Mouse (Mus musculus) intestine, embryonic 16.5 days (tissue): ENCODE data around the gene Stxbp1. TPM values are rescaled to one million over a fixed set of nuclear protein-coding genes. Genes with fewer than 3 reads are reported as not detected.

Source experiments
- ATAC-seq: fragments of 200-750 bp; cut with Nextera tagmentation; 2 replicates; pipeline ENCODE4 v1.8.0; 2017; ENCODE audit warnings: moderate TSS enrichment, moderate library complexity
- H3K27ac ChIP-seq: fragments of 300-500 bp; sonication (generic); 2 replicates; pipeline ENCODE4 v1.5.1; 2014; ENCODE audit warnings: mild to moderate bottlenecking, low read length
- H3K27me3 ChIP-seq: fragments of 300-500 bp; sonication (generic); replicated peaks from 2 replicates; pipeline ENCODE4 v1.6.1; 2014; ENCODE audit warnings: low read length, control low read depth, mixed read lengths; ENCODE audit not compliant: control insufficient read depth, insufficient read depth
- H3K36me3 ChIP-seq: fragments of 300-500 bp; sonication (generic); 2 replicates; pipeline ENCODE4 v1.6.1; 2014; ENCODE audit warnings: low read length, control low read depth; ENCODE audit not compliant: control insufficient read depth, insufficient read depth
- H3K4me1 ChIP-seq: fragments of 300-500 bp; sonication (generic); 2 replicates; pipeline ENCODE4 v1.6.1; 2014; ENCODE audit warnings: low read length, control low read depth, mixed read lengths; ENCODE audit not compliant: control insufficient read depth, insufficient read depth
- H3K4me2 ChIP-seq: fragments of 300-500 bp; sonication (generic); 2 replicates; pipeline ENCODE4 v1.6.1; 2014; ENCODE audit warnings: low read depth, low read length, control low read depth
- H3K4me3 ChIP-seq: fragments of 300-500 bp; sonication (generic); 2 replicates; pipeline ENCODE4 v1.5.1; 2014; ENCODE audit warnings: mild to moderate bottlenecking, low read length
- H3K9ac ChIP-seq: fragments of 300-500 bp; sonication (generic); 2 replicates; pipeline ENCODE4 v1.6.1; 2014; ENCODE audit warnings: low read depth, low read length
- H3K9me3 ChIP-seq: fragments of 300-500 bp; sonication (generic); 2 replicates; pipeline ENCODE4 v1.6.1; 2016; ENCODE audit warnings: low read length, control low read depth; ENCODE audit not compliant: control insufficient read depth
- WGBS: fragments of 180-500 bp; shearing (Covaris S2); extraction: QIAGEN DNeasy Blood & Tissue Kit; methylation state at CpG from one replicate; pipeline ENCODE4 v1.1.7; 2014; 5-methylcytosine and 5-hydroxymethylcytosine counted together
- polyA plus RNA-seq: library from polyadenylated mRNA; unstranded; fragments of >200 nt; fragmentation: Nextera tagmentation; extraction: Ambion mirVana; gene quantifications from 2 replicates; pipeline ENCODE4 v1.2.1, GENCODE M21; 2015

Stxbp1 gene
- polyA plus RNA-seq, 1 experiment from 2014 or later: 18.1 TPM

GRCm38 (mm10) chr2:32817589-32817988 lies 29.5 kb downstream of the Stxbp1 start:
- Histone ChIP-seq H3K4me2 (no peak overlapping the region), H3K36me3 (no peaks in the 10 kb centered on the region; the same call in 1 of the 2 replicates), H3K4me1 (0 out of 2 replicates have a peak, but pooled peaks cover 2% of the 10 kb centered on the region), H3K9ac (no peak overlapping the region), H3K27me3 (no peaks in the 10 kb centered on the region), H3K9me3 (no peaks in the 10 kb centered on the region), H3K27ac (peak overlapping the region; percentile 6; the same call in 1 of the 2 replicates), H3K4me3 (no peak overlapping the region)
- no peak for ATAC-seq
- WGBS: 72% methylated on average over 7 of the region's 7 CpGs

GRCm38 (mm10) chr2:32816946-32817581 lies 30.0 kb downstream of the Stxbp1 start:
- ATAC-seq: no peak

GRCm38 (mm10) chr2:32816497-32816896 lies 30.5 kb downstream of the Stxbp1 start:
- 85% methylated on average over 2 of the region's 2 CpGs for WGBS
- Histone ChIP-seq H3K36me3 (no peaks in the 10 kb centered on the region; the same call in 1 of the 2 replicates), H3K4me3 (no peak overlapping the region), H3K4me2 (no peak overlapping the region), H3K9ac (no peak overlapping the region), H3K27me3 (no peaks in the 10 kb centered on the region), H3K27ac (no peak overlapping the region), H3K4me1 (0 out of 2 replicates have a peak, but pooled peaks cover 2% of the 10 kb centered on the region), H3K9me3 (no peaks in the 10 kb centered on the region)
- no peak for ATAC-seq

More at GRCm38 (mm10) chr2:32816946-32817581, 30.0 kb downstream of the Stxbp1 start:
- H3K36me3 ChIP-seq: no peaks in the 10 kb centered on the region; the same call in 1 of the 2 replicates
- WGBS: 29% methylated on average over 17 of the region's 17 CpGs
- 0 out of 2 replicates have a peak, but pooled peaks cover 2% of the 10 kb centered on the region for H3K4me1 ChIP-seq
- H3K27me3 ChIP-seq: no peaks in the 10 kb centered on the region
- 0 out of 2 replicates have a peak overlapping the region, but pooled peaks have one; percentile 2 for H3K4me2 ChIP-seq
- H3K27ac ChIP-seq: peak overlapping the region; percentile 6; the same call in 1 of the 2 replicates
- no peak overlapping the region for H3K4me3 ChIP-seq
- no peak overlapping the region for H3K9ac ChIP-seq
- no peaks in the 10 kb centered on the region for H3K9me3 ChIP-seq

GRCm38 (mm10) chr2:32811959-32812358 lies 35.1 kb downstream of the Stxbp1 start:
- Histone ChIP-seq H3K27me3 (no peaks in the 10 kb centered on the region), H3K9me3 (0 out of 2 replicates have a peak, but pooled peaks cover 4% of the 10 kb centered on the region), H3K4me1 (0 out of 2 replicates have a peak, but pooled peaks cover 6% of the 10 kb centered on the region), H3K36me3 (no peaks in the 10 kb centered on the region; the same call in 1 of the 2 replicates), H3K4me3 (no peak overlapping the region), H3K4me2 (no peak overlapping the region), H3K9ac (no peak overlapping the region), H3K27ac (no peak overlapping the region)
- 77% methylated on average over 8 of the region's 8 CpGs for WGBS
- no peak for ATAC-seq

GRCm38 (mm10) chr2:32808816-32809566 lies 38.1 kb downstream of the Stxbp1 start:
- no peak overlapping the region for H3K9ac ChIP-seq
- 77% methylated on average over 14 of the region's 14 CpGs for WGBS
- 0 out of 2 replicates have a peak, but pooled peaks cover 4% of the 10 kb centered on the region for H3K9me3 ChIP-seq
- no peak overlapping the region for H3K27ac ChIP-seq
- H3K4me3 ChIP-seq: no peak overlapping the region
- 0 out of 2 replicates have a peak, but pooled peaks cover 5% of the 10 kb centered on the region for H3K4me1 ChIP-seq
- H3K27me3 ChIP-seq: no peaks in the 10 kb centered on the region
- 0 out of 2 replicates have a peak, but pooled peaks cover 5% of the 10 kb centered on the region for H3K36me3 ChIP-seq
- no peak overlapping the region for H3K4me2 ChIP-seq
- ATAC-seq: peak; percentile 90

GRCm38 (mm10) chr2:32798251-32798962 lies 48.6 kb downstream of the Stxbp1 start:
- Histone ChIP-seq H3K4me1 (no peaks in the 10 kb centered on the region), H3K9me3 (no peaks in the 10 kb centered on the region), H3K27ac (no peak overlapping the region), H3K4me2 (no peak overlapping the region), H3K4me3 (no peak overlapping the region), H3K9ac (no peak overlapping the region), H3K27me3 (no peaks in the 10 kb centered on the region), H3K36me3 (no peaks in the 10 kb centered on the region)
- no peak for ATAC-seq
- WGBS: 55% methylated on average over 10 of the region's 10 CpGs

- H3K27ac ChIP-seq: no peak overlapping the region
- H3K9me3 ChIP-seq: no peaks in the 10 kb centered on the region
- no peak for ATAC-seq
- WGBS: 86% methylated on average over 13 of the region's 13 CpGs
- no peaks in the 10 kb centered on the region for H3K4me1 ChIP-seq
- no peaks in the 10 kb centered on the region for H3K36me3 ChIP-seq
- H3K4me3 ChIP-seq: no peak overlapping the region
- no peaks in the 10 kb centered on the region for H3K27me3 ChIP-seq
- no peak overlapping the region for H3K4me2 ChIP-seq
- no peak overlapping the region for H3K9ac ChIP-seq
These were observed 51.2 kb downstream of the Stxbp1 start for GRCm38 (mm10) chr2:32795748-32796418.

GRCm38 (mm10) chr2:32791297-32791696 lies 55.7 kb downstream of the Stxbp1 start:
- Histone ChIP-seq H3K27ac (no peak overlapping the region), H3K9me3 (no peaks in the 10 kb centered on the region), H3K36me3 (no peaks in the 10 kb centered on the region), H3K4me2 (no peak overlapping the region), H3K4me3 (no peak overlapping the region), H3K27me3 (no peaks in the 10 kb centered on the region), H3K4me1 (no peaks in the 10 kb centered on the region), H3K9ac (no peak overlapping the region)
- WGBS: 72% methylated on average over 6 of the region's 6 CpGs
- no peak for ATAC-seq
